Mouse (Mus musculus): Measurements from ENCODE around the gene Hist3h2a.

GRCm38 (mm10) chr11:58999830-59000229, 45.3 kb downstream of the Hist3h2a start:
- no peak for TF ChIP-seq ZNF384 (IDR thresholded peaks at IDR 0.05; ENCODE audit: low read depth, low read length)
- no peak for TF ChIP-seq HCFC1 (IDR thresholded peaks at IDR 0.05; ENCODE audit: borderline replicate concordance, insufficient read depth, low read length)

All from ES-E14 (cell line).